Mouse (Mus musculus): Measurements from ENCODE around the gene Olfr1008. TPM values are rescaled to one million over a fixed set of nuclear protein-coding genes. Genes with fewer than 3 reads are reported as not detected.

The Olfr1008 gene
- polyA plus RNA-seq (2014; fragmentation: Illumina TruSeq; extraction: RNeasy Lipid Tissue Mini Kit (QIAGEN cat#74804); ENCODE audit: low read depth, low replicate concordance): not detected

GRCm38 (mm10) chr2:85689131-85689530, at the start of gene Olfr1008:
Gene Olfr1008, plus strand, starts transcription at chr2:85689431.

DNA sequence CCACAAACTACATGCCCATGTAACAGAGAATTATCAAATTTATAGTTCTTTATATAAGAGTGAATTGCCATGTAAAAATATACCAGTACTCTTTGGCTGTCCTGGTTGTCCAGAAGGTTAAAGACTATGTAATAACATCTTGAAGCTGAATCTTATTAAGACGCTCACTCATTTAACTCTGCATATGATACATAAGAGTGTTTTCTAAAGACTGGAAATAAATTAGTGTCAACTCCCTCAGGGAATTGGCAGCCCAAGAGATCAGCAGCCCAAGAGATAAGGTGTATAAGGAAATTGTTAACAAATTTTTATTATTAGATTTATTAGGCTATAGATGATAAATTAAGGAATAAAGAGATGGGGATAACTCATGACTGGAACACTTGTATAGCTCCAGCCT, 38.6 kb upstream of the Olfr1008 start, which contains the start of gene Olfr1002:
TSS of gene Olfr1002 (minus strand) at position 101 of the 400 bp plus-strand sequence.

GRCm38 (mm10) chr2:85664355-85664754, 24.9 kb upstream of the Olfr1008 start, which contains the start of gene Olfr154:
Gene Olfr154, minus strand, starts transcription at chr2:85664455.

DNA sequence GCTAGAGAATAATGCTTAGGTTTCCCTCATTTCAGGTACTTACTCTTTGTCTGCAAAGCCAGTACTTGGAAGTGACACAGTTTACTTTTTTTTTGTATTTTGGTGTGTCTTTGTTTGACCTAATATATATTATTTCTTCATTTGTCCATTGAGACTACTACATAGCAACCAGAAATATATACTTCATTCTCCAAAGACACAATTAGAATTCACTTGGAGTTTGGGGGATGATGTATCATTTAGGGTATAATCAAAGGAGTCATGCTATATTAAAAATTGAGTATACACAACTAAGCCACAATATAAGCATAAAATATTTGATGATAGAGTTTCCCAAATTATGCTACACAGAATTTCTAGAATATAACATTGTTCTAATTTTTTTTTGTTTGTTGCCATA, 10.6 kb upstream of the Olfr1008 start, which contains the start of gene Olfr1006:
TSS of gene Olfr1006 (minus strand) at position 101 of the 400 bp plus-strand sequence.

GRCm38 (mm10) chr2:85715119-85715518, 25.9 kb downstream of the Olfr1008 start, which contains the start of gene Olfr1009:
Gene Olfr1009, plus strand, starts transcription at chr2:85715419.

Other genes with a start within 250 kb of the Olfr1008 start
- not detected for gene Olfr995, start 245.8 kb upstream of the Olfr1008 start, polyA plus RNA-seq (2014; fragmentation: Illumina TruSeq; extraction: RNeasy Lipid Tissue Mini Kit (QIAGEN cat#74804); ENCODE audit: low read depth, low replicate concordance)
- not detected for gene 4833423E24Rik, start 170.4 kb upstream of the Olfr1008 start, polyA plus RNA-seq (2014; fragmentation: Illumina TruSeq; extraction: RNeasy Lipid Tissue Mini Kit (QIAGEN cat#74804); ENCODE audit: low read depth, low replicate concordance)
- not detected for gene Olfr996, start 110.2 kb upstream of the Olfr1008 start, polyA plus RNA-seq (2014; fragmentation: Illumina TruSeq; extraction: RNeasy Lipid Tissue Mini Kit (QIAGEN cat#74804); ENCODE audit: low read depth, low replicate concordance)
- gene Olfr998, start 100.5 kb upstream of the Olfr1008 start, polyA plus RNA-seq (2014; fragmentation: Illumina TruSeq; extraction: RNeasy Lipid Tissue Mini Kit (QIAGEN cat#74804); ENCODE audit: low read depth, low replicate concordance): not detected
- gene Olfr1000, start 77.5 kb upstream of the Olfr1008 start, polyA plus RNA-seq (2014; fragmentation: Illumina TruSeq; extraction: RNeasy Lipid Tissue Mini Kit (QIAGEN cat#74804); ENCODE audit: low read depth, low replicate concordance): not detected
- not detected for gene Olfr1002, start 38.7 kb upstream of the Olfr1008 start, polyA plus RNA-seq (2014; fragmentation: Illumina TruSeq; extraction: RNeasy Lipid Tissue Mini Kit (QIAGEN cat#74804); ENCODE audit: low read depth, low replicate concordance)
- gene Olfr154, start 25.0 kb upstream of the Olfr1008 start, polyA plus RNA-seq (2014; fragmentation: Illumina TruSeq; extraction: RNeasy Lipid Tissue Mini Kit (QIAGEN cat#74804); ENCODE audit: low read depth, low replicate concordance): not detected
- gene Olfr1006, start 10.7 kb upstream of the Olfr1008 start, polyA plus RNA-seq (2014; fragmentation: Illumina TruSeq; extraction: RNeasy Lipid Tissue Mini Kit (QIAGEN cat#74804); ENCODE audit: low read depth, low replicate concordance): not detected
- not detected for gene Olfr1009, start 26.0 kb downstream of the Olfr1008 start, polyA plus RNA-seq (2014; fragmentation: Illumina TruSeq; extraction: RNeasy Lipid Tissue Mini Kit (QIAGEN cat#74804); ENCODE audit: low read depth, low replicate concordance)
- gene Olfr1012, start 73.3 kb downstream of the Olfr1008 start, polyA plus RNA-seq (2014; fragmentation: Illumina TruSeq; extraction: RNeasy Lipid Tissue Mini Kit (QIAGEN cat#74804); ENCODE audit: low read depth, low replicate concordance): not detected
- gene Olfr1013, start 77.7 kb downstream of the Olfr1008 start, polyA plus RNA-seq (2014; fragmentation: Illumina TruSeq; extraction: RNeasy Lipid Tissue Mini Kit (QIAGEN cat#74804); ENCODE audit: low read depth, low replicate concordance): not detected
- not detected for gene Olfr1014, start 83.3 kb downstream of the Olfr1008 start, polyA plus RNA-seq (2014; fragmentation: Illumina TruSeq; extraction: RNeasy Lipid Tissue Mini Kit (QIAGEN cat#74804); ENCODE audit: low read depth, low replicate concordance)
- not detected for gene Olfr1015, start 92.6 kb downstream of the Olfr1008 start, polyA plus RNA-seq (2014; fragmentation: Illumina TruSeq; extraction: RNeasy Lipid Tissue Mini Kit (QIAGEN cat#74804); ENCODE audit: low read depth, low replicate concordance)
- gene Olfr1016, start 113.1 kb downstream of the Olfr1008 start, polyA plus RNA-seq (2014; fragmentation: Illumina TruSeq; extraction: RNeasy Lipid Tissue Mini Kit (QIAGEN cat#74804); ENCODE audit: low read depth, low replicate concordance): not detected
- gene Olfr1018, start 129.0 kb downstream of the Olfr1008 start, polyA plus RNA-seq (2014; fragmentation: Illumina TruSeq; extraction: RNeasy Lipid Tissue Mini Kit (QIAGEN cat#74804); ENCODE audit: low read depth, low replicate concordance): not detected
- gene Olfr1019, start 156.1 kb downstream of the Olfr1008 start, polyA plus RNA-seq (2014; fragmentation: Illumina TruSeq; extraction: RNeasy Lipid Tissue Mini Kit (QIAGEN cat#74804); ENCODE audit: low read depth, low replicate concordance): not detected
- gene Olfr1020, start 157.6 kb downstream of the Olfr1008 start, polyA plus RNA-seq (2014; fragmentation: Illumina TruSeq; extraction: RNeasy Lipid Tissue Mini Kit (QIAGEN cat#74804); ENCODE audit: low read depth, low replicate concordance): not detected
- gene Olfr1022, start 179.2 kb downstream of the Olfr1008 start, polyA plus RNA-seq (2014; fragmentation: Illumina TruSeq; extraction: RNeasy Lipid Tissue Mini Kit (QIAGEN cat#74804); ENCODE audit: low read depth, low replicate concordance): not detected
- gene Olfr1023, start 196.2 kb downstream of the Olfr1008 start, polyA plus RNA-seq (2014; fragmentation: Illumina TruSeq; extraction: RNeasy Lipid Tissue Mini Kit (QIAGEN cat#74804); ENCODE audit: low read depth, low replicate concordance): not detected
- not detected for gene Olfr1024, start 215.6 kb downstream of the Olfr1008 start, polyA plus RNA-seq (2014; fragmentation: Illumina TruSeq; extraction: RNeasy Lipid Tissue Mini Kit (QIAGEN cat#74804); ENCODE audit: low read depth, low replicate concordance)
- not detected for gene Olfr1025-ps1, start 225.8 kb downstream of the Olfr1008 start, polyA plus RNA-seq (2014; fragmentation: Illumina TruSeq; extraction: RNeasy Lipid Tissue Mini Kit (QIAGEN cat#74804); ENCODE audit: low read depth, low replicate concordance)
- not detected for gene Olfr1026, start 232.1 kb downstream of the Olfr1008 start, polyA plus RNA-seq (2014; fragmentation: Illumina TruSeq; extraction: RNeasy Lipid Tissue Mini Kit (QIAGEN cat#74804); ENCODE audit: low read depth, low replicate concordance)

Measured in liver, adult 10 weeks (tissue).